Mouse (Mus musculus) embryo, embryonic 10 days (tissue): ENCODE measurements at regions not wholly inside any gene's neighbourhood (a gene's known extent, or its start where the extent isn't known, plus 50 kb on each side); places are given as distances from the start of the nearest gene placed in this dataset.
A peak's percentile ranks its signal among the peaks of the same experiment; 100 is the strongest.

Experiments used
- DNase-seq: peaks from one replicate; pipeline ENCODE4 v3.0.0-alpha.2; 2015; ENCODE audit warnings: low spot score

GRCm38 (mm10) chr1:51644399-51644798, 166.2 kb upstream of the Nabp1 start:
- peak; percentile 84 for DNase-seq

- DNase-seq: no peak
These were observed 165.4 kb upstream of the Nabp1 start for GRCm38 (mm10) chr1:51643640-51644039.

GRCm38 (mm10) chr1:51638519-51639302, 160.5 kb upstream of the Nabp1 start:
- DNase-seq: no peak

- DNase-seq: no peak
These were observed 157.8 kb upstream of the Nabp1 start for GRCm38 (mm10) chr1:51635881-51636515.

- no peak for DNase-seq
These were observed 155.6 kb upstream of the Nabp1 start for GRCm38 (mm10) chr1:51633795-51634194.

GRCm38 (mm10) chr1:51632851-51633250, 154.6 kb upstream of the Nabp1 start:
- DNase-seq: no peak

- no peak for DNase-seq
These were observed 151.6 kb upstream of the Nabp1 start for GRCm38 (mm10) chr1:51629848-51630247.

- DNase-seq: no peak
These were observed 150.0 kb upstream of the Nabp1 start for GRCm38 (mm10) chr1:51628137-51628793.

GRCm38 (mm10) chr1:51626303-51626702, 148.1 kb upstream of the Nabp1 start:
- DNase-seq: no peak

- DNase-seq: no peak
These were observed 146.9 kb upstream of the Nabp1 start for GRCm38 (mm10) chr1:51625079-51625478.

GRCm38 (mm10) chr1:51624551-51624950, 146.3 kb upstream of the Nabp1 start:
- DNase-seq: no peak

- no peak for DNase-seq
These were observed 144.8 kb upstream of the Nabp1 start for GRCm38 (mm10) chr1:51622986-51623385.

- no peak for DNase-seq
These were observed 144.1 kb upstream of the Nabp1 start for GRCm38 (mm10) chr1:51622181-51622862.

- no peak for DNase-seq
These were observed 142.8 kb upstream of the Nabp1 start for GRCm38 (mm10) chr1:51621062-51621461.

GRCm38 (mm10) chr1:51617502-51618251, 139.5 kb upstream of the Nabp1 start:
- DNase-seq: peak; percentile 48

GRCm38 (mm10) chr1:51616091-51616490, 137.9 kb upstream of the Nabp1 start:
- no peak for DNase-seq

- peak; percentile 77 for DNase-seq
These were observed 137.3 kb upstream of the Nabp1 start for GRCm38 (mm10) chr1:51615523-51615922.

GRCm38 (mm10) chr1:51614700-51615099, 136.5 kb upstream of the Nabp1 start:
- no peak for DNase-seq

GRCm38 (mm10) chr1:51609295-51609694, 131.1 kb upstream of the Nabp1 start:
- DNase-seq: no peak

- DNase-seq: peak; percentile 18
These were observed 129.2 kb upstream of the Nabp1 start for GRCm38 (mm10) chr1:51607437-51607855.

GRCm38 (mm10) chr1:51602071-51602470, 123.8 kb upstream of the Nabp1 start:
- DNase-seq: no peak

- DNase-seq: peak; percentile 75
These were observed 122.2 kb upstream of the Nabp1 start for GRCm38 (mm10) chr1:51600425-51600824.
